Mouse (Mus musculus): ENCODE results near the gene Tm9sf4. TPM values are rescaled to one million over a fixed set of nuclear protein-coding genes. Genes with fewer than 3 reads are reported as not detected.

Tm9sf4 gene
- total RNA-seq, 2 experiments from 2014 or later = 53.7 to 97.3 TPM

GRCm38 (mm10) chr2:153240701-153241235, 79.7 kb downstream of the Tm9sf4 start:
- ATAC-seq (replicated peaks; ENCODE audit: low FRiP score, low TSS enrichment, poor library complexity, severe bottlenecking) = peak; percentile 72

DNA sequence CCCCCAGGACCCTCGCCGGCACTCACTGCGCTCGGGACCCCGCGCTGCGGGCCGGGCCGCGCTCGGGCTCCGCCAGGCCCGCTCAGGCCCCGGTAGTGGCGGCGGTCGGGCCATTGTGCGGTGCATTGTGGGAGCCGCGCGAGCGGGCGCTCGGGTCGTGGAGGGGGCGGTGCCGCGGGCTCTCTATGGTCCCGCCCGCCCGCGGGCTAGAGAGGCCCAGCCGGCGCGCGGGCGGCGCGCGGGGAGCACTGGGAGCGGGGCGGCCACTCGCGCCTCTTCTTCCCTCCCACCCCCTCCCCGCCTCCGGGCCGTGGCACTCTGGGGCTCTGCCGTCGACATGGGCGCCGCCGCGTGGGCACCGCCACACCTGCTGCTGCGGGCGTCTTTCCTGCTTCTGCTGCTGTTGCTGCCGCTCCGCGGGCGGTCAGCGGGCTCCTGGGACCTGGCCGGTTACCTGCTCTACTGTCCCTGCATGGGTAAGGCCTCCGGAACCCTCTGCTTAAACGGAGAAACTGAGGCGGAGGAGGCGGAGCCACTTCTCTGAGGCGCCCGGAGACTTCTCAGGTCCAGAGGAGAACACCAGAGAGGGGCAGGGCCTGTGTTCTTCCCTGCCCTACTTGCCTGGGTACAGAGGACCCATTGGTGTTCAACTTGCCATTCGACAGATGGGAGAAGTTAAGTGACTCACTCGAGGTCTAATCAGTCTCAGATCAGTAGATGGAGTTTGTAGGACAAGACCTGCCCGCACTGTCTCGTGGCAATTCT, 80.3 kb downstream of the Tm9sf4 start, which contains the start of the genes Plagl2 and Pofut1:
Gene Plagl2 (minus strand): TSS at position 177 of the 765 bp plus-strand sequence.
Gene Pofut1 (plus strand): TSS at position 284 of the 765 bp plus-strand sequence.
- peak; percentile 75 for ATAC-seq (replicated peaks; ENCODE audit: low FRiP score, low TSS enrichment, poor library complexity, severe bottlenecking)

DNA sequence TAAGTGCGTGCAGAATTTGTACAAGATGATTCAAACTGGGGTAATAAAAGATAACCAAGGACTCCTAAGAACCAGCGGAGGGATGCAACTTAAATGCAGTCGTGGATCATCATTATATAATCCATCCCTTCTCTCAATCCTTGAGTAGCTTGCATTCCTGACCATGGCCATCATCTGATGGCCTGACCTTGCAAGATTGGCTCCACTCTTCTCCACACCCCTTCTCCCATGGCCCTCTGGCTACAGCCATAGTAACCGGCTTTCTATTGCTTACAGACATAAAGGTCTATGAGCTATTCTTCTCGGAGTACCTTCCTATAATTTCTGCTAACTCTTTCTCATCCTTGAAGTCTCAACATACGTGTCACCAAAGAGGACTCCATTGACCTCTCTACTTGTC, 81.1 kb downstream of the Tm9sf4 start:
- no peak for ATAC-seq (replicated peaks; ENCODE audit: low FRiP score, low TSS enrichment, poor library complexity, severe bottlenecking)

- no peak for ATAC-seq (replicated peaks; ENCODE audit: low FRiP score, low TSS enrichment, poor library complexity, severe bottlenecking)
Observed at GRCm38 (mm10) chr2:153249751-153250150, 88.6 kb downstream of the Tm9sf4 start.

GRCm38 (mm10) chr2:153256604-153257003, 95.5 kb downstream of the Tm9sf4 start:
- no peak for ATAC-seq (replicated peaks; ENCODE audit: low FRiP score, low TSS enrichment, poor library complexity, severe bottlenecking)

DNA sequence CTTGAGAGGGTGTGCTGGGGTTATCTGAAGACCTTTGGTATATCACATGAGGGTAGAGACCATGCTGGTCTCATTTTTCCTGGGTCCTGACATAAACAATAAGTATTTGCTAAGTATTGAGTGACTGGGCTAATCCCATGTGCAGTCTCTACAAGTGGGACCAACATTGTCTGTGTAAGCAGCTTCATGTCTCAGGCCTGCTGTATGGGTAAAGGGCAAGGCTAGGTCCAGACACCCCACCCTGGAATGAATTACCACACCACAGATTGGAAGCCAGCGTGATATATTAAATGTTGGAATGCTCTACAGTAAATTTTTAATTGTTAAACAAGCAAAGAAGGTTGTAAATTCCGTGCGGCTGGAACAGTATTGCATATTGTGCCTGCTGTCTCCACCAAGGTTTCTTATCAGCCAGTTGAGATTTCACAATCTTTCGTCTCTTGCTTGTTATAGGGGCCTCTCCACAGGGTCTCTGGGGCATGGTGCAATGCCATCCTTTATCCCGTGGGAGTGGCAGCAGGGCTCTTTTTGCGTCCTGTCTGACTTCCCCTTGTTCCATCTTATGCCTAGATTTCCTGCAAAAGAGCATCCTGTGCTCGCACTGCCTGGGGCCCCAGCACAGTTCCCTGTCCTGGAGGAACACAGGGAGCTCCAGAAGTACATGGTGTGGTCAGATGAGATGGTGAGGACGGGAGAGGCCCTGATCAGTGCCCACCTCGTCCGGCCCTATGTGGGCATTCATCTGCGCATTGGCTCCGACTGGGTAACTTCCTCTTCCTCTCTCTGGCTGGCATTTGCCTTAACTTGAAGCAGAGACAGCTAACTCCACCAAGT, 98.1 kb downstream of the Tm9sf4 start:
- 0 out of 2 replicates have a peak, but pooled peaks have one; percentile 12 for ATAC-seq (replicated peaks; ENCODE audit: low FRiP score, low TSS enrichment, poor library complexity, severe bottlenecking)

Other genes with a start within 250 kb of the Tm9sf4 start
- not detected in 2 replicates for gene Mylk2, start 250.0 kb upstream of the Tm9sf4 start, total RNA-seq (2014; fragmentation: Nextera tagmentation)
- not detected in 2 replicates for gene Mylk2, start 250.0 kb upstream of the Tm9sf4 start, total RNA-seq (2017)
- not detected in 2 replicates for gene Foxs1, start 228.1 kb upstream of the Tm9sf4 start, total RNA-seq (2014; fragmentation: Nextera tagmentation)
- not detected in 2 replicates for gene Foxs1, start 228.1 kb upstream of the Tm9sf4 start, total RNA-seq (2017)
- not detected in 2 replicates for gene Dusp15, start 209.6 kb upstream of the Tm9sf4 start, total RNA-seq (2014; fragmentation: Nextera tagmentation)
- not detected in 2 replicates for gene Dusp15, start 209.6 kb upstream of the Tm9sf4 start, total RNA-seq (2017)
- gene Ttll9, start 198.8 kb upstream of the Tm9sf4 start, total RNA-seq (2014; fragmentation: Nextera tagmentation) = not detected in 2 replicates
- gene Ttll9, start 198.8 kb upstream of the Tm9sf4 start, total RNA-seq (2017) = not detected in 2 replicates
- gene Pdrg1, start 145.9 kb upstream of the Tm9sf4 start, total RNA-seq (2014; fragmentation: Nextera tagmentation) = 56.7 and 75.9 TPM in 2 replicates
- gene Pdrg1, start 145.9 kb upstream of the Tm9sf4 start, total RNA-seq (2017) = 218 and 242 TPM in 2 replicates
- gene Xkr7, start 129.5 kb upstream of the Tm9sf4 start, total RNA-seq (2014; fragmentation: Nextera tagmentation) = not detected in 2 replicates
- not detected in 2 replicates for gene Xkr7, start 129.5 kb upstream of the Tm9sf4 start, total RNA-seq (2017)
- gene Ccm2l, start 95.3 kb upstream of the Tm9sf4 start, total RNA-seq (2014; fragmentation: Nextera tagmentation) = not detected in 2 replicates
- not detected in 2 replicates for gene Ccm2l, start 95.3 kb upstream of the Tm9sf4 start, total RNA-seq (2017)
- 2.2 TPM in 1 of 2 replicates, not detected in the other for gene Hck, start 52.8 kb upstream of the Tm9sf4 start, total RNA-seq (2014; fragmentation: Nextera tagmentation)
- gene Hck, start 52.8 kb upstream of the Tm9sf4 start, total RNA-seq (2017) = 0.23 and 3.3 TPM in 2 replicates
- gene Tspyl3, start 64.1 kb downstream of the Tm9sf4 start, total RNA-seq (2014; fragmentation: Nextera tagmentation) = 6.5 and 8.0 TPM in 2 replicates
- 2.0 and 5.6 TPM in 2 replicates for gene Tspyl3, start 64.1 kb downstream of the Tm9sf4 start, total RNA-seq (2017)
- gene Plagl2, start 80.1 kb downstream of the Tm9sf4 start, total RNA-seq (2014; fragmentation: Nextera tagmentation) = 38.6 and 46.5 TPM in 2 replicates
- 3.7 and 10.0 TPM in 2 replicates for gene Plagl2, start 80.1 kb downstream of the Tm9sf4 start, total RNA-seq (2017)
- 26.4 and 27.1 TPM in 2 replicates for gene Pofut1, start 80.2 kb downstream of the Tm9sf4 start, total RNA-seq (2014; fragmentation: Nextera tagmentation)
- gene Pofut1, start 80.2 kb downstream of the Tm9sf4 start, total RNA-seq (2017) = 14.8 and 22.3 TPM in 2 replicates
- 10.2 and 10.5 TPM in 2 replicates for gene Kif3b, start 130.1 kb downstream of the Tm9sf4 start, total RNA-seq (2014; fragmentation: Nextera tagmentation)
- 8.6 and 10.3 TPM in 2 replicates for gene Kif3b, start 130.1 kb downstream of the Tm9sf4 start, total RNA-seq (2017)
- gene Asxl1, start 184.5 kb downstream of the Tm9sf4 start, total RNA-seq (2014; fragmentation: Nextera tagmentation) = 51.5 and 58.9 TPM in 2 replicates
- gene Asxl1, start 184.5 kb downstream of the Tm9sf4 start, total RNA-seq (2017) = 27.3 and 32.2 TPM in 2 replicates